Mouse (Mus musculus) cortical plate, adult 2 months (tissue): ENCODE data around the gene Homer1.

Experiments
- CTCF ChIP-seq: fragments of 200-500 bp; IDR thresholded peaks from 2 replicates; pipeline ENCODE4 v1.5.1; 2011; ENCODE audit warnings: mild to moderate bottlenecking, control low read depth, low read length; ENCODE audit not compliant: insufficient read depth; ENCODE audit errors: extremely low read depth
- POLR2A ChIP-seq: fragments of 200-500 bp; IDR thresholded peaks from 2 replicates; pipeline ENCODE4 v1.6.1; 2011; ENCODE audit warnings: mild to moderate bottlenecking, low read length, control low read depth; ENCODE audit not compliant: insufficient read depth; ENCODE audit errors: extremely low read depth

GRCm38 (mm10) chr13:93306545-93306944 is 7.1 kb downstream of the Homer1 start:
- TF ChIP-seq CTCF (no peak), POLR2A (0 out of 2 replicates have a peak, but pooled peaks have one; percentile 21)
